8 mouse cellular contexts compared by ENCODE assay signal in the genomic region with DNA sequence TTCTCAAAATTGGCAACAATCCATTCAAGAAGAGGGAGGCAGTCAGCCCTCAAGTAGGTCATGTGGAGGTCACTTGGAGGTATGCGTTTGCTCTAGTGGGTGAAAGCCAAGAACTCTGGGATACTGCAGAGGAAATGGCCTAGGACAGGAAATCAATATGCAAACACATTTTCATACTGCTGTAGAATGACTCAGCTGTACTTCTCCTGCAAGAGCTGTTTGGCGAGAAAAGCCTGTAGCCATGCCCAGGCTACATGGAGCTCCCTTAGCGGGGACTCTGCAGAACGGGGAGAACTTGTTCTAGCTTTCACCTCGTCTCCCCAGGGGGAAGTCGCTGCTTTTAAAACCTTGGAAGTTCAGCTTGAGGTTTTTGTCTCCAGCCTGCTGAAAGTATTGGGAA.
DNase-seq lines count a peak whose midpoint lies in the region; ATAC-seq lines count a peak whose summit lies in the region.

No protein-coding gene starts in this region.

- no peak overlapping the region for H3K27ac ChIP-seq in hindbrain, embryonic 16.5 days (ENCODE audit: low read depth, low read length)

- no peak overlapping the region for H3K9ac ChIP-seq in hindbrain, embryonic 16.5 days (ENCODE audit: low read depth, low read length)

- no peak overlapping the region for H3K4me2 ChIP-seq in hindbrain, embryonic 16.5 days (ENCODE audit: low read length)

- no peaks in the 10 kb centered on the region for H3K27me3 ChIP-seq in hindbrain, embryonic 16.5 days (replicated peaks; ENCODE audit: control insufficient read depth, insufficient read depth, low read length)

- H3K9me3 ChIP-seq in hindbrain, embryonic 16.5 days (ENCODE audit: control insufficient read depth, low read length), result no peaks in the 10 kb centered on the region

- H3K4me3 ChIP-seq in hindbrain, embryonic 16.5 days (ENCODE audit: low read length), result no peak overlapping the region

- no peak for ATAC-seq in hindbrain, embryonic 16.5 days
- no peak for ATAC-seq in monocyte, adult 5-6 weeks (replicated peaks; ENCODE audit: insufficient number of reproducible peaks, low FRiP score, low TSS enrichment, poor library complexity, severe bottlenecking)

- peak; percentile 24 for DNase-seq in right cerebral cortex, postnatal 25 days
- DNase-seq in right cerebral cortex, postnatal 14 days, result no peak
- peak; percentile 31 for DNase-seq in gonadal fat pad, adult 2 months (ENCODE audit: low read depth)
- DNase-seq in kidney, postnatal 14 days, result peak; percentile 62
- DNase-seq in testis, postnatal 14 days (ENCODE audit: low spot score), result peak; percentile 67
- no peak for DNase-seq in T-cell, adult 2 months (ENCODE audit: low spot score)

- WGBS in hindbrain, embryonic 16.5 days, result 81% methylated on average over 6 of the region's 6 CpGs

- H3K36me3 ChIP-seq in hindbrain, embryonic 16.5 days (ENCODE audit: control insufficient read depth, insufficient read depth, low read length), result peaks cover 5% of the 10 kb centered on the region; the same call in 1 of the 2 replicates

- no peaks in the 10 kb centered on the region for H3K4me1 ChIP-seq in hindbrain, embryonic 16.5 days (ENCODE audit: control insufficient read depth, insufficient read depth, low read depth, low read length)

Comparison
In these comparisons a context has a peak if more than half of its experiments do, and no peak if none do; other contexts are left out.
1. DNase-seq: peak in right cerebral cortex, postnatal 25 days (single experiment), gonadal fat pad, adult 2 months (single experiment), kidney, postnatal 14 days (single experiment) and testis, postnatal 14 days (single experiment); none in right cerebral cortex, postnatal 14 days (single experiment) and T-cell, adult 2 months (single experiment).